Mouse (Mus musculus) heart, embryonic 10.5 days (tissue): ENCODE measurements at regions not wholly inside any gene's neighbourhood (a gene's known extent, or its start where the extent isn't known, plus 50 kb on each side); places are given as distances from the start of the nearest gene placed in this dataset.

Experiments
- DNase-seq: peaks from one replicate; pipeline ENCODE4 v3.0.0-alpha.2; 2017; ENCODE audit warnings: low spot score
- H3K27ac ChIP-seq: fragments of 300-500 bp; sonication (generic); 2 replicates; pipeline ENCODE4 v1.5.1; 2016; ENCODE audit warnings: mild to moderate bottlenecking
- H3K27me3 ChIP-seq: fragments of 300-500 bp; sonication (generic); 2 replicates; pipeline ENCODE4 v1.6.1; 2016; ENCODE audit warnings: mild to moderate bottlenecking; ENCODE audit not compliant: poor library complexity, insufficient read depth, severe bottlenecking
- H3K36me3 ChIP-seq: fragments of 300-500 bp; sonication (generic); 2 replicates; pipeline ENCODE4 v1.6.1; 2016; ENCODE audit warnings: mild to moderate bottlenecking, moderate library complexity
- H3K4me1 ChIP-seq: fragments of 300-500 bp; sonication (generic); 2 replicates; pipeline ENCODE4 v1.6.1; 2016; ENCODE audit warnings: mild to moderate bottlenecking
- H3K4me3 ChIP-seq: fragments of 300-500 bp; sonication (generic); 2 replicates; pipeline ENCODE4 v1.5.1; 2016; ENCODE audit warnings: mild to moderate bottlenecking, moderate library complexity
- H3K9me3 ChIP-seq: fragments of 300-500 bp; sonication (generic); 2 replicates; pipeline ENCODE4 v1.6.1; 2016; ENCODE audit warnings: mild to moderate bottlenecking, moderate library complexity
- WGBS: fragments of 180-500 bp; shearing (Covaris S2); methylation state at CpG from one replicate; pipeline ENCODE4 v1.1.7; 2016; 5-methylcytosine and 5-hydroxymethylcytosine counted together

DNA sequence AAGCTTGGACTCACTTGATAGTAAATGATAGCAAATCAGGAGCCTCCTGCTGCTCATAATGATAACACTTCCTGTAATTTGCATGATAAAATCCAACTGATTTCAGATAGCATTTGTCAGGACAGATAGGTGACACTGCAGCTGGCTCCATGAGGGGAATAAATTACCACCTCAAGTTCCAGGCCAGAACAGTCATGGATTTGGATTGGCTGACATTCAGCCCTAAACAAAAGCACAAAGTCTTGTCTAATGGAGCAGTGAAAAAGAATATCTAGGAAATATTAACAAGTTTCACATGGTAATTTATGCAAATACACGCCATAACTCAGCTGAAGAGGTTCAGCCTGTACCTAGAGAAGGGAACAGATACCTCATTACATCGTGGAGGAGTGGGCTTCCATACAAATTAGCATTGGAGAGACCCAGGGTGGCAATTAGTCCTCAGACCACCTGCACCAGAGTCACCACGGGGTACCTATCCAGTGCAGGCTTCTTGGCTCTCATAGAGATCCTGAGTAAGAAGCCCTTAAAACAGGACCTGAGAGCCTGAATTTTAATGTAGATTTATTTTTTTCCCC lies 587.3 kb upstream of the Plxna2 start:
- Histone ChIP-seq H3K27ac (no peak overlapping the region), H3K27me3 (no peaks in the 10 kb centered on the region), H3K9me3 (no peaks in the 10 kb centered on the region), H3K4me1 (peaks cover 16% of the 10 kb centered on the region), H3K36me3 (no peaks in the 10 kb centered on the region), H3K4me3 (no peak overlapping the region)
- DNase-seq, result no peak
- WGBS, result 60% methylated on average over 3 of the region's 3 CpGs

DNA sequence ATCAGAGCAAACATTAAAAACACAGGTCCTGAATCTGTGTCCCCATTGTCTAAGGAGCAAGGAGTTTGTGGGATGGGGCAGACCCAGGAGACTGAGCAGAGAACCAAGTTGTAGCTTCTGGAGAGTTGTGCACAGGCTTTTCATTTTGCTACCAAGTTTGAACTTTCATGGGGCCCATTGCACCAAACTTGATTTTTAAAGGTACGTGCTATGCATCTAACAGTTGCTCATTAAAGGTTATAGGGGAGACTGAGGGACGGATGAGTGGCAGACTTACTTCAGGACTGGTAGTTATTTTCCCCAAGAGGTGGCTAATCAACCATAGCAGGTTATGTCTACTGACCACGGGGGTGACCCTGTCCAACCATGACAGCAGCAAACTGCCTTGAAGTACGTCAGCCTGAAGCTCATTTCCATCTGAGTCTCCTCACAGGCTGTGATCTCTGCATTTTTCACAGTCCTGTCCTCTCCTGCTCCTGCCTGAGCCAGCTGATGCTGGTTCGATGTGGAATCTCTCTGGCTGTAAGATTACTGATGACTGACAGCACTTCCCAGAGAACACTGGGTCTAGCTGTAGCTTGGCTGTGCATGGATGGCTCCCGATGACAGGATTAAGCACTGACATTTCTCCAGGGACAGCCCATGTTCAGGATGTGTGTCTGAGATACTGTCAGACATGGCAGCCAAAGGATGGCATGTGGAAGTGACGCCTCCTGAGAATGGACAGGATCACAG lies 590.9 kb upstream of the Plxna2 start:
- H3K4me1 ChIP-seq, result peaks cover 16% of the 10 kb centered on the region
- no peaks in the 10 kb centered on the region for H3K36me3 ChIP-seq
- WGBS, result 49% methylated on average over 7 of the region's 7 CpGs
- H3K27ac ChIP-seq, result no peak overlapping the region
- no peak for DNase-seq
- no peaks in the 10 kb centered on the region for H3K9me3 ChIP-seq
- no peak overlapping the region for H3K4me3 ChIP-seq
- H3K27me3 ChIP-seq, result no peaks in the 10 kb centered on the region

DNA sequence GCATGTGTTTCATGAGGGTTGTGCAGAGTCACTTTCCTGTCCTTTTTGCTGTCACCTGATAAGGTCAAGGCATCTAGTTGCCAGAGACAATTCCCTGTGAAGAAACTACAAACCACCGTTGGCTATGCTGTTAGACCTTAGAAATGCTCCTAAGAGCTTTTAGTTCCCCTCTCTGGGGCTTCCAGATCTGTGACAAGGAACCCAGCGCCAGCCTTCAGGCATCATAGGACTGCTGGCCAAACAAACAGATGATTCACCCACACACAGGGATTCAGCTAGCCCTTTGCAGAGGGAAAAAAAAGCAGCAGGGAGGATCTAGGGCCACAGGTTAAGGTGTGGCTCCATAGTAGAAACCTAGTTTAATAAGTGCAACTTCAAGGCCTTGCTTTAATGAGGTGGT lies 591.8 kb upstream of the Plxna2 start:
- H3K9me3 ChIP-seq, result no peaks in the 10 kb centered on the region
- H3K27ac ChIP-seq, result no peak overlapping the region
- no peaks in the 10 kb centered on the region for H3K36me3 ChIP-seq
- no peak overlapping the region for H3K4me3 ChIP-seq
- H3K27me3 ChIP-seq, result no peaks in the 10 kb centered on the region
- 12% methylated on average over 2 of the region's 2 CpGs for WGBS
- peaks cover 16% of the 10 kb centered on the region for H3K4me1 ChIP-seq
- DNase-seq, result no peak

DNA sequence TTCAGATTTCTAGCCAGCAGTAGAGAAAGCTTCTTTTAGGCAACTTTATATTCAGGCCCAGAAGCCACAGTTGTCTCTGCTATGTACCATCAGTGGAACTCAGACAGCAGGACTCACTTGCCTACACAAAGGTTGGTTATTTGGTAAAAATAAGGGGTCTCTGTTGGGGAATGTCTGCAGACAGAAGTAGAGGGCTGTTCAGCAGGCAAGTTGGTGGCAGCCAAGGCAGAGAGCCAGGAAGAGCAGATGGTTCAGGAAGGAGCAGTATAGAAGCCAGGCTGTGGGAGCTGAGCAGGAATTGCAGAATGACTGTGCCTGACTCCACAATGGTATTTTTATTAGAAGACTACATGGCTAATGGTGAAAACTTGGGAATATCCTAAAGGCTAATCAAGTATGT lies 598.7 kb upstream of the Plxna2 start:
- no peak overlapping the region for H3K27ac ChIP-seq
- H3K4me3 ChIP-seq, result no peak overlapping the region
- DNase-seq, result no peak
- no peaks in the 10 kb centered on the region for H3K4me1 ChIP-seq
- H3K36me3 ChIP-seq, result no peaks in the 10 kb centered on the region
- H3K9me3 ChIP-seq, result no peaks in the 10 kb centered on the region
- H3K27me3 ChIP-seq, result no peaks in the 10 kb centered on the region

DNA sequence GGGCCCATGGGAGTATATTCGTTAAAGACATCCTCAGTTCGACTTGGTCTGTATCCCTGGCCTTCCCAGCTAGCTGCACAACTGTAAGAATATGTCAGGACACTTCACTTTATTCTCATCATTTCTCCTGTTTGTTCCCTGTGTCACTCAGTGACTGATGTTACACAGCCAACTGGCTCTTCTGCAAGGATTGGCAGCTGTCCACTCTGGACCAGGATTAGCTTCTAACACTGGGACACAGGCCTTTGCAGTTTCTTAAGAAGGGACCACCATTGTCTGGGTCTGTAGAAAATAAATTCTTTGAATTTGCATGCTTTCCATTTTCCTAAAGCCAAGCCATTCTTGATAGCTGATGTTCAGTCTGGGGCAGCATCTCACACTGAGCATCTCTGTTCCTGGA lies 622.1 kb upstream of the Camk1g start:
- no peaks in the 10 kb centered on the region for H3K9me3 ChIP-seq
- 75% methylated on average over 2 of the region's 2 CpGs for WGBS
- DNase-seq, result no peak
- H3K36me3 ChIP-seq, result no peaks in the 10 kb centered on the region
- H3K4me3 ChIP-seq, result no peak overlapping the region
- H3K4me1 ChIP-seq, result no peaks in the 10 kb centered on the region
- H3K27ac ChIP-seq, result no peak overlapping the region
- 0 out of 2 replicates have a peak, but pooled peaks cover 5% of the 10 kb centered on the region for H3K27me3 ChIP-seq

DNA sequence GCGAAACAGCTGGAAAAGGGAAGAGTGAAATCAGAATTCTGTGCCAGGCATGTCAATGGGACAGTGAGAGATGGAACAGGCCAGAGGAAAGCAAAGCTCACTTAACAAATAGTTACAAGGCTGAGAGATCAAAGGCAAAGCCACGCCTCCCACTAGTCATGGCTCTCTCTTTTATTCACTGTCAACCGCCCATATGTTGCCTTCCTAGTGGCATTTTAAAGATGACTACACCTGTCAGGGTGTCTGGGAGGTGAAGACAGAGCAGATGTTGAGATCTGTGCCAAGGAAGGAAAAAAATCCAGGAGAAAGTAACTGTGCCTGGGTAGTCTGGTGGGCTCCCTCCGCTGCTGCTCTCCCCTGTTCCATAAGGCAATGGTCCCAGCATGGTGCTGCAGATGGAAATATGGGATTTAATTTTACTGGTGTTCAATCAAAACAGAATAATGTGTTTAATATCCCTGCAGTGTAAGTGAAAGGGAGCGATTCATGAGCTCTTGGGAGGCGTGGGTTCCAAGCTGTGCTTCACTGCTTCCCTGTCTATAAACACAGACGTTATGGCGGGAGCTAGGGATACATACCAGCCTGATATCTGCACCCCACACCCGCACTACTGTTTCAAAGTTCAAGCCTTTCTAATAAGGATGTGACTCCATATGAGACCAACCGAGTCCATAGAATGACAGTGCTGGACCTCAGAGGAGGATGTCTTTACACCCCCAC lies 620.0 kb upstream of the Camk1g start:
- H3K4me3 ChIP-seq, result no peak overlapping the region
- H3K27ac ChIP-seq, result no peak overlapping the region
- no peaks in the 10 kb centered on the region for H3K36me3 ChIP-seq
- DNase-seq, result no peak
- 0 out of 2 replicates have a peak, but pooled peaks cover 5% of the 10 kb centered on the region for H3K27me3 ChIP-seq
- H3K4me1 ChIP-seq, result no peaks in the 10 kb centered on the region
- no peaks in the 10 kb centered on the region for H3K9me3 ChIP-seq
- 66% methylated on average over 10 of the region's 10 CpGs for WGBS

DNA sequence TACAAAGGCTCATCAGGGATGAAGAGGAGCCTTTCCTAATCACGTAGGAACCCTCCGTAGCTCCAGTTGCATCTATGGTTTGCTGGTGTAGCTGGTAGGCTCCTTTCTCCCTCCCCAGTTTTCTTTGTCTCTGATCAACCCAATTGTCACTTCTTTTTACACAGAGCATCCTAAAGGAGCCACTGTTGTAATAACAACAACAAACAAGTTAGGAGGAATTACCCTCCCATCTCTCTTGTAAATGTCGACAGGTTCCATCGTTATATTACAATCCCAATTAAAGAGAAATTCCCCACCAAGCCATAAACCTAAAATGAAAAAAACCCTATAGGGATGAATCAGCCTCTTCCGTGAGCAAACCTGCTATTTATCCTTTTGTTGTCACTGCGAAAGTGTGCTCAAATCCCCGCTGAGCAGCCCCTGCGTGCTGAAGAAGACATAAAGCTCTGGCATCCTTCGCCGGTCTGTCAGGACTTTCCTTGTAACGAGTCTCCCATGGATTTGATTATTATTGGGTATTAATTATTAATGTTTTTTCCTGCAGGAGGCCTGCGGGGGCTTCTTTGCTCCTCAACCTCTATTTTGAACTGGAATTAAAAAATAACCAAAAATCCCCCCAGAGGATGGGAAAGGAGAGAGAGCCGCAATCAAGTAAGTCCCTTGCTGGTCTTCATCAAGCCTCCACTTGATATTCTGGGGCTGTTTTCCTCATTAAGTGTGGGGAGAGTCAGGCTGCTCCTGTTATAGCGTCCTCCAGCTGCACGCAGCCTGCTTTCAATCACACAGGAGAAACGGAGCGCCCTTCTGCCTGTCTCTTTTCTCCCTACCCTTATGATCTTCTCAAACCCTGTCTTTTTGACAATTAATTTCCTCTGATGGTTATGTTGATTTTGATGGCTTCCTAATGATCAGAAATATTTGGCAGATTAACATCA lies 619.1 kb upstream of the Camk1g start:
- no peak for DNase-seq
- 35% methylated on average over 17 of the region's 17 CpGs for WGBS
- Histone ChIP-seq H3K4me3 (no peak overlapping the region), H3K4me1 (no peaks in the 10 kb centered on the region), H3K27me3 (0 out of 2 replicates have a peak, but pooled peaks cover 5% of the 10 kb centered on the region), H3K9me3 (no peaks in the 10 kb centered on the region), H3K27ac (no peak overlapping the region), H3K36me3 (no peaks in the 10 kb centered on the region)

DNA sequence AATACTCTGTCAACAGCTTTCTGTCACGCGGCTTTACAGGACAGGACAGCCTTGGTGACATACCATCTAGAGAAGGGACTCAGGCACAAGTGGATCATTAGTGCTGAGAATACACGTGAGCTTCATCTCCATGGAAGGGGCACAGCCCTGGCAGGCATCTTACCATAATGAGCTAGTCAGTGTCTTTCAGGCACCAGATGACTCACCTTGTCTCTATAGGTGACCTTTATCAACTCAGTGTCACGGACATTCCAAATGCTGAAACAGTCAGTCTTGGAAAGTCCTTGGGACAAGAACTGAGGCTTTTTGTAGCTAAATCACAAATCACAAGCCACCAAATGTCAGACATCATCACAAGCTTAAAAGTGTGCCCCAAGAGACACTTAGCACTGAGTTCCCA lies 610.5 kb upstream of the Camk1g start:
- Histone ChIP-seq H3K4me1 (no peaks in the 10 kb centered on the region), H3K36me3 (no peaks in the 10 kb centered on the region), H3K27me3 (no peaks in the 10 kb centered on the region), H3K9me3 (no peaks in the 10 kb centered on the region), H3K4me3 (no peak overlapping the region), H3K27ac (no peak overlapping the region)
- 73% methylated on average over 4 of the region's 4 CpGs for WGBS
- DNase-seq, result no peak

DNA sequence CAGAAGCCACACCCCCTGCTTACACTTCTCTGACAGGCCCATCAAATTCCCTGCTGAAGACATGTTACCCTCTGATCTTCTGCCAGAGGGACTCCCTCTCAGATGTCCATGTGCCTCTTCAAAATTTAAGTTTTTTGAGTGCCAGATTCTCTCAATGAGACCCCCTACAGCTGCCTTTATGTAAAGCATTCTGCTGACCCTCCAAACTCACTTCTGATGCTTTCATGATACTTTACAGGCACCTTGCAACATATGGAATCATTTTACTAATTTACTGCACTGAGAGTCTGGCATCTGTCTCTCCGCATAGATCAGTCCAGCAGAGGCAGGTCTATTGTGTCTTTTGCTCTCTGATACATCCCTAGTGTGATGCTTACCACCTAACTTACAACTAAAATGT lies 601.4 kb upstream of the Camk1g start:
- no peaks in the 10 kb centered on the region for H3K4me1 ChIP-seq
- no peaks in the 10 kb centered on the region for H3K27me3 ChIP-seq
- H3K27ac ChIP-seq, result no peak overlapping the region
- H3K36me3 ChIP-seq, result no peaks in the 10 kb centered on the region
- no peak overlapping the region for H3K4me3 ChIP-seq
- 72% methylated on average over 1 of the region's 1 CpGs for WGBS
- no peak for DNase-seq
- H3K9me3 ChIP-seq, result no peaks in the 10 kb centered on the region

DNA sequence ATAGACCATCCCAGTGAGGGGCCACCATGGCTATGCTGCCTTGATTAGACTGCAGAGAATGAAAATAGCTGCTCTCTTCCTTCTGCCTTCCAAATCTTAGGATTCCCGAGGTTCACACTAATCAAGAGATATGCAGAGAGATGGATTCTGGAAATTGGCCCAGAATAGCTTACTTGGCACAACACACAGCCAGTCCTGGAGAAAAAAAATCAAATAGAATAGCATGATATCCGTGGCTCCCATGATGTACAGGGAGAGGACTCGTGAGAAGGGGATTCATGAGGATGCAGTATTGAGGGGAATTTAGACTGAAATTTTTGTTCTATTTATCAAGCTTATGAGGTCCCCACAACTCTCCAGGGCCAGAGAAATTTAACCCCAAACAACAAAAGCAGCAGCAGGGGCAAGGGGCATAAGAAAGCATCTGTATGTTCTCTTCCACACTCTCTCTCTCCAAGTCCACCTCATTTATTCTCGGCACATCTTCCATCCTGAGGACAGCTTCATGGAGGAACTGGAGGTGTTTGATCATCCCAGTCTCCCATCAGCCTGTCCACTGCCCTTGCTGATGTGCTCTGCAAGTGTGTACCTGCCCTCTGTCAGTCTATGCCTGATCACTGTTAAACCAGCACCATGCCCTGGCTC lies 599.3 kb upstream of the Camk1g start:
- H3K36me3 ChIP-seq, result no peaks in the 10 kb centered on the region
- no peak overlapping the region for H3K4me3 ChIP-seq
- H3K4me1 ChIP-seq, result no peaks in the 10 kb centered on the region
- no peaks in the 10 kb centered on the region for H3K27me3 ChIP-seq
- H3K9me3 ChIP-seq, result no peaks in the 10 kb centered on the region
- DNase-seq, result no peak
- no peak overlapping the region for H3K27ac ChIP-seq
- 71% methylated on average over 4 of the region's 4 CpGs for WGBS

DNA sequence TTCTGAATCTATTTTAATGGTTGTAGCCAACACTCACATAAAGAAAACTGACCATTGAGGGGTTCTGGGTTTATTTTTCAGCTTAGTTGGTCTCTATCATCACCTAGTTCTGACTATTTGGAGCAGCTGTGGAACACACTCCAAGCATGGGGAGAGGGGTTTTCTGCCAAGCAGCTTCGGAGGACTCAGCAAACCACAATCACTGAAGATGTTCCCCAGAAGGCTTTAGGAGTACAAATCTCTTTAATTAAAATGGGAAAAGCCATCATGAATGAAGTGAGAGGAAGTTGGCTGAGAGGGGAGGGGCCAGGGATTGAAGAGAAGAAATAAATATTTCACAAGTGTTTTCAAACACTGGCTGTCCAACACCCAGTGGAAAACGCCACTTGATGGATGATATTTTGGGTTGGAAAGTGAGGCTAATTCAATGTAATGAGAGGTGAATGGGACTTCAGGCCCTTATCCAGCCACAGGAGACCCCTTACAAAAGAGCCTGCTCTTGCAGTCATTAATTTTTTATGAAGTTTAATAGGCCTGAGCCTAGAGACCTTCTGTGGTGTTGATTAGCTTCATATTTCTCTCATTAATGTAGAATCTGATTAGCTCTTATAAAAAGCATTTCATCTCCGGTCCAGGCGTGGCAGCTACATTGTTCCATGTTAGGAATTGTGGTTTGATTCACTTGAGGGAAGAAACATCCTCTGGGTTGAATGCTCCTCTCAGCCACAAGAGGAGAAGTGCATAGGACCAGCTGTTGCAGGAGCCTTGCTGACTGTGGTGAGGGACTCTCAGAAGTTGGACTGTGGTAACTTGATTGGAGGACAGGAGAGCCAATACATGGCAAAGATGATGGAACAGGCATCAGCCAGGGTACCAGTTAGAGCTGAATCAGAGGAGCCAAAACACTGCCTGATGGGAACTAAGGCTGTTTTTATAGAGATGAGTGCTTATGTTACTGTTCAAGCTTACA lies 598.1 kb upstream of the Camk1g start:
- Histone ChIP-seq H3K36me3 (no peaks in the 10 kb centered on the region), H3K4me3 (no peak overlapping the region), H3K9me3 (no peaks in the 10 kb centered on the region), H3K4me1 (no peaks in the 10 kb centered on the region), H3K27me3 (no peaks in the 10 kb centered on the region), H3K27ac (no peak overlapping the region)
- WGBS, result 83% methylated on average over 4 of the region's 4 CpGs
- no peak for DNase-seq
